Mouse (Mus musculus) forelimb bud, embryonic 11.5 days (tissue): Measurements from ENCODE around the gene Psmc5.
A peak's percentile ranks its signal among the peaks of the same experiment; 100 is the strongest.
"Not testable (repeated sequence)": the region's sequence is repeated elsewhere in the genome, so short reads cannot be mapped to it uniquely, and the experiment has no call there.

ENCODE experiments used
- DNase-seq: peaks from one replicate; pipeline ENCODE4 v3.0.0-alpha.2; 2012; ENCODE audit warnings: low read depth, low spot score

Psmc5 gene

GRCm38 (mm10) chr11:106255685-106256451, at the start of gene Psmc5, which contains the start of gene Ftsj3:
TSS of gene Psmc5 (plus strand) at chr11:106256154.
TSS of gene Ftsj3 (minus strand) at chr11:106256079.
- DNase-seq = peak; percentile 94

- DNase-seq = no peak
These were observed 43.2 kb upstream of the Psmc5 start for GRCm38 (mm10) chr11:106212771-106213170.

- DNase-seq = no peak
These were observed 41.1 kb upstream of the Psmc5 start for GRCm38 (mm10) chr11:106214856-106215255.

GRCm38 (mm10) chr11:106215450-106215859, 40.5 kb upstream of the Psmc5 start:
- no peak for DNase-seq

GRCm38 (mm10) chr11:106215927-106216729, 39.8 kb upstream of the Psmc5 start, which contains the start of gene Ccdc47:
TSS of gene Ccdc47 (minus strand) at chr11:106216344.
- DNase-seq = peak; percentile 98

GRCm38 (mm10) chr11:106216730-106217490, 39.0 kb upstream of the Psmc5 start, which contains the start of gene Ddx42:
TSS of gene Ddx42 (plus strand) at chr11:106216926.
- DNase-seq = peak; percentile 97

GRCm38 (mm10) chr11:106220603-106221002, 35.4 kb upstream of the Psmc5 start:
- DNase-seq = no peak

GRCm38 (mm10) chr11:106233978-106234377, 22.0 kb upstream of the Psmc5 start:
- DNase-seq = not testable (repeated sequence)

- DNase-seq = peak; percentile 28
These were observed 9.1 kb upstream of the Psmc5 start for GRCm38 (mm10) chr11:106246834-106247233.

- DNase-seq = no peak
These were observed 6.6 kb upstream of the Psmc5 start for GRCm38 (mm10) chr11:106249326-106249725.

- DNase-seq = no peak
These were observed 1.2 kb upstream of the Psmc5 start for GRCm38 (mm10) chr11:106254767-106255166.

GRCm38 (mm10) chr11:106255174-106255573, 780 bp upstream of the Psmc5 start:
- DNase-seq = no peak

GRCm38 (mm10) chr11:106256775-106257174, 821 bp downstream of the Psmc5 start:
- no peak for DNase-seq

GRCm38 (mm10) chr11:106260826-106261450, 5.0 kb downstream of the Psmc5 start:
- DNase-seq = no peak

GRCm38 (mm10) chr11:106263963-106264362, 8.0 kb downstream of the Psmc5 start:
- DNase-seq = no peak

- DNase-seq = no peak
These were observed 9.0 kb downstream of the Psmc5 start for GRCm38 (mm10) chr11:106264988-106265387.

- no peak for DNase-seq
These were observed 9.6 kb downstream of the Psmc5 start for GRCm38 (mm10) chr11:106265570-106265969.

- no peak for DNase-seq
These were observed 10.5 kb downstream of the Psmc5 start for GRCm38 (mm10) chr11:106266431-106266830.

- DNase-seq = peak; percentile 38
These were observed 11.4 kb downstream of the Psmc5 start for GRCm38 (mm10) chr11:106267311-106267852.

GRCm38 (mm10) chr11:106267871-106268270, 11.9 kb downstream of the Psmc5 start:
- DNase-seq = peak; percentile 46
